8 mouse cellular contexts compared by ENCODE assay signal in the genomic region with DNA sequence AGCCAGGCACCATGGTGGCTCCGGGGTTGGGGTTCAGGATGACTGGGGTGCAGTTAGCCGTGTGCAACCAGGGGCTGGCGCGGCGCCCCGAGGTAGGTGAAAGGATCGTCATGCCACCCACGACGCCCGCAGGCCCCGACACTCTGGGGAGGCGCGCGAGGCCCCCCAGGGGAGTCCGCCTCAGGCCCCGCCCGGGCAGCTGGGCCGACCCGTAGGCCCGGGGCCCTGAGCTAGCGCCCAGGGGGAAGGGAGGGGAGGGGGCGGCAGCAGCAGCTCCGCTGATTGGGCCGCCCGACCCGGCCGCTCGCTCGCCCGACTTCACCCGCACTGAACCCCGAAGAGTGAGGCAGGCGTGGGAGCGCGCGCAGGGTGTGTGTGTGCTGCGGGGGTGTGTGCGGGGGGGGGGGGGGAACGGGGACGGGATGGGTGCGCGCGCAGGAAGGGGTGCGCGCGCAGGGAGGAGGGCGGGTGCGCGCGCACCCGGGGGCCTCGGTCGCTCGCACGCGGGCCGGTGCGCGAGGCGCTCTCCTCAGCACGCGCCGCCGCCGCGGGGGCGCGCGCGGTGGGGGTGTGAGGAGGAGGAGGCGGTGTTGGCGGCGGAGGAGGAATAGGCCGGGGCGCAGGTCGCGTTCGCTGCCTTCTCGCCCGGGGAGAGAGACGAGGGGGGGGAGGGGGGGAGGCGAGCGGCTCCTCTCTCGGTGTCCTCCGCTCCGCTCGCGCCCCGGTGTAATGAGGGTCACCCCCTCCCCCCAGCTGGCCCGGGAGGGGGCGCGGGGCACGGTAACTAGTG. TPM values are rescaled to one million over a fixed set of nuclear protein-coding genes. Genes with fewer than 3 reads are reported as not detected.
DNase-seq lines count a peak whose midpoint lies in the region; ATAC-seq and TF ChIP-seq lines count a peak whose summit lies in the region.

No protein-coding gene starts in this region.

- H3K9me3 ChIP-seq in heart, embryonic 13.5 days: no peaks in the 10 kb centered on the region
- H3K9me3 ChIP-seq in kidney, postnatal 0 days (replicated peaks; ENCODE audit: low read length): no peaks in the 10 kb centered on the region
- no peaks in the 10 kb centered on the region for H3K9me3 ChIP-seq in liver, embryonic 11.5 days (ENCODE audit: control insufficient read depth, low read length)
- H3K9me3 ChIP-seq in stomach, embryonic 15.5 days: no peaks in the 10 kb centered on the region

- under 1% methylated on average over 44 of the region's 93 CpGs for WGBS in heart, embryonic 13.5 days
- 5% methylated on average over 45 of the region's 93 CpGs for WGBS in kidney, postnatal 0 days
- WGBS in liver, embryonic 11.5 days: under 1% methylated on average over 40 of the region's 93 CpGs
- 0% methylated on average over 31 of the region's 93 CpGs for WGBS in stomach, embryonic 15.5 days

- peak overlapping the region; percentile 96 for H3K9ac ChIP-seq in heart, embryonic 13.5 days
- peak overlapping the region; percentile 92 for H3K9ac ChIP-seq in kidney, postnatal 0 days (ENCODE audit: low read depth, low read length)
- H3K9ac ChIP-seq in liver, embryonic 11.5 days (ENCODE audit: low read depth, low read length): peak overlapping the region; percentile 96
- H3K9ac ChIP-seq in stomach, embryonic 15.5 days: peak overlapping the region; percentile 87

- ATAC-seq in erythroid progenitor cell, adult 5-6 weeks (replicated peaks; ENCODE audit: low FRiP score, poor library complexity, severe bottlenecking): peak; percentile 56
- peak; percentile 73 for ATAC-seq in heart, embryonic 13.5 days (ENCODE audit: extremely low read depth, insufficient number of reproducible peaks, low FRiP score, low TSS enrichment)
- peak; percentile 81 for ATAC-seq in kidney, postnatal 0 days (replicated peaks; ENCODE audit: low FRiP score, low read depth)
- ATAC-seq in liver, embryonic 11.5 days (replicated peaks; ENCODE audit: low FRiP score): peak; percentile 81
- ATAC-seq in stomach, embryonic 15.5 days (ENCODE audit: insufficient read depth, low FRiP score, low read depth): peak; percentile 85

- peak overlapping the region; percentile 97 for H3K27ac ChIP-seq in brown adipose tissue, adult 24 weeks (replicated peaks; ENCODE audit: low read depth, low read length)
- H3K27ac ChIP-seq in heart, embryonic 13.5 days (replicated peaks): peak overlapping the region; percentile 97
- H3K27ac ChIP-seq in kidney, postnatal 0 days: peak overlapping the region; percentile 98
- peak overlapping the region; percentile 98 for H3K27ac ChIP-seq in liver, embryonic 11.5 days (ENCODE audit: low read depth, low read length)
- peak overlapping the region; percentile 99 for H3K27ac ChIP-seq in stomach, embryonic 15.5 days

- peak overlapping the region; percentile 88 for H3K4me2 ChIP-seq in heart, embryonic 13.5 days
- H3K4me2 ChIP-seq in kidney, postnatal 0 days (ENCODE audit: low read length): peak overlapping the region; percentile 75
- H3K4me2 ChIP-seq in liver, embryonic 11.5 days: peak overlapping the region; percentile 97
- H3K4me2 ChIP-seq in stomach, embryonic 15.5 days: peak overlapping the region; percentile 81

- peak overlapping the region; percentile 86 for H3K4me3 ChIP-seq in brown adipose tissue, adult 24 weeks (ENCODE audit: insufficient read depth, low read depth, low read length)
- H3K4me3 ChIP-seq in heart, embryonic 13.5 days: peak overlapping the region; percentile 73
- peak overlapping the region; percentile 68 for H3K4me3 ChIP-seq in kidney, postnatal 0 days (replicated peaks; ENCODE audit: low read depth, low read length)
- H3K4me3 ChIP-seq in liver, embryonic 11.5 days (ENCODE audit: low read depth, low read length): peak overlapping the region; percentile 63
- H3K4me3 ChIP-seq in stomach, embryonic 15.5 days (replicated peaks): peak overlapping the region; percentile 76

- H3K27me3 ChIP-seq in heart, embryonic 13.5 days (replicated peaks): 0 out of 2 replicates have a peak, but pooled peaks cover 3% of the 10 kb centered on the region
- H3K27me3 ChIP-seq in kidney, postnatal 0 days (ENCODE audit: insufficient read depth, low read length): no peaks in the 10 kb centered on the region
- no peaks in the 10 kb centered on the region for H3K27me3 ChIP-seq in liver, embryonic 11.5 days (replicated peaks; ENCODE audit: control insufficient read depth, insufficient read depth, low read length)
- no peaks in the 10 kb centered on the region for H3K27me3 ChIP-seq in stomach, embryonic 15.5 days (replicated peaks)

- H3K4me1 ChIP-seq in brown adipose tissue, adult 24 weeks (ENCODE audit: control insufficient read depth, insufficient read depth, insufficient read length, low read length): peaks cover 14% of the 10 kb centered on the region
- peaks cover 42% of the 10 kb centered on the region for H3K4me1 ChIP-seq in heart, embryonic 13.5 days
- H3K4me1 ChIP-seq in kidney, postnatal 0 days (replicated peaks; ENCODE audit: insufficient read depth, low read length): peaks cover 24% of the 10 kb centered on the region
- H3K4me1 ChIP-seq in liver, embryonic 11.5 days (replicated peaks; ENCODE audit: control insufficient read depth, insufficient read depth, low read length): peaks cover 50% of the 10 kb centered on the region
- peaks cover 29% of the 10 kb centered on the region for H3K4me1 ChIP-seq in stomach, embryonic 15.5 days

- no peak for TF ChIP-seq CTCF in kidney, postnatal 0 days (IDR thresholded peaks at IDR 0.05; ENCODE audit: low read depth)

- H3K36me3 ChIP-seq in heart, embryonic 13.5 days: peaks cover 29% of the 10 kb centered on the region
- H3K36me3 ChIP-seq in kidney, postnatal 0 days (ENCODE audit: insufficient read depth, low read length): no peaks in the 10 kb centered on the region
- no peaks in the 10 kb centered on the region; the same call in 1 of the 2 replicates for H3K36me3 ChIP-seq in liver, embryonic 11.5 days (ENCODE audit: control insufficient read depth, insufficient read depth, low read length)
- peaks cover 4% of the 10 kb centered on the region; the same call in 1 of the 2 replicates for H3K36me3 ChIP-seq in stomach, embryonic 15.5 days

- peak; percentile 98 for DNase-seq in CD4-positive helper T cell, adult 2 months (ENCODE audit: low read depth, low spot score)
- DNase-seq in kidney, postnatal 0 days (ENCODE audit: low spot score): peak; percentile 94
- DNase-seq in liver, embryonic 11.5 days (ENCODE audit: low spot score): peak; percentile 93
- peak; percentile 95 for DNase-seq in naive thymus-derived CD4-positive, alpha-beta T cell, adult 2 months (ENCODE audit: low read depth)

RNA-seq across cellular contexts. Expression of gene Nsd1, which starts 1.8 kb away (rescaled TPM):
- polyA plus RNA-seq in brown adipose tissue, adult 24 weeks (2012; ENCODE audit: insufficient read depth, insufficient read length, missing spikeins): 24.0 and 34.1 TPM in 2 replicates
- total RNA-seq in erythroid progenitor cell, adult 5-6 weeks (2015; ENCODE audit: low replicate concordance): 36.9 and 38.2 TPM in 2 replicates
- 50.6 and 85.7 TPM in 2 replicates for total RNA-seq in erythroid progenitor cell, adult 5-6 weeks (2017; ENCODE audit: low replicate concordance)
- 41.4 and 43.4 TPM in 2 replicates for polyA plus RNA-seq in heart, embryonic 13.5 days (2015; fragmentation: Nextera tagmentation; extraction: Ambion mirVana)
- 51.7 and 52.5 TPM in 2 replicates for polyA plus RNA-seq in kidney, postnatal 0 days (2015; fragmentation: Nextera tagmentation; extraction: Ambion mirVana)
- 35.5 and 41.3 TPM in 2 replicates for polyA plus RNA-seq in liver, embryonic 11.5 days (2014; fragmentation: Nextera tagmentation; extraction: Ambion mirVana)
- polyA plus RNA-seq in stomach, embryonic 15.5 days (2015; fragmentation: Nextera tagmentation; extraction: Ambion mirVana): 57.0 and 61.1 TPM in 2 replicates

RNA-seq across cellular contexts. Expression of gene Fgfr4, which starts 59.0 kb away (rescaled TPM):
- polyA plus RNA-seq in brown adipose tissue, adult 24 weeks (2012; ENCODE audit: insufficient read depth, insufficient read length, missing spikeins): not detected in 2 replicates
- not detected in 2 replicates for total RNA-seq in erythroid progenitor cell, adult 5-6 weeks (2015; ENCODE audit: low replicate concordance)
- total RNA-seq in erythroid progenitor cell, adult 5-6 weeks (2017; ENCODE audit: low replicate concordance): not detected in 2 replicates
- polyA plus RNA-seq in heart, embryonic 13.5 days (2015; fragmentation: Nextera tagmentation; extraction: Ambion mirVana): 0.98 and 1.1 TPM in 2 replicates
- polyA plus RNA-seq in kidney, postnatal 0 days (2015; fragmentation: Nextera tagmentation; extraction: Ambion mirVana): 14.6 and 15.8 TPM in 2 replicates
- polyA plus RNA-seq in liver, embryonic 11.5 days (2014; fragmentation: Nextera tagmentation; extraction: Ambion mirVana): 6.8 and 8.0 TPM in 2 replicates
- polyA plus RNA-seq in stomach, embryonic 15.5 days (2015; fragmentation: Nextera tagmentation; extraction: Ambion mirVana): 7.6 and 8.4 TPM in 2 replicates

Comparison
In these comparisons a context has a peak if more than half of its experiments do, and no peak if none do; other contexts are left out.
1. Peak in every context shown above with its lines: DNase-seq, ATAC-seq, H3K4me3 ChIP-seq and H3K27ac ChIP-seq.